Mouse (Mus musculus) kidney, postnatal 0 days (tissue): ENCODE measurements at regions not wholly inside any gene's neighbourhood (a gene's known extent, or its start where the extent isn't known, plus 50 kb on each side); places are given as distances from the start of the nearest gene placed in this dataset.

ENCODE experiments used
- ATAC-seq: fragments of 200-750 bp; cut with Nextera tagmentation; replicated peaks from 2 replicates; pipeline ENCODE4 v1.8.0; 2017; ENCODE audit warnings: low read depth, moderate number of reproducible peaks, moderate TSS enrichment, moderate library complexity; ENCODE audit not compliant: low FRiP score
- DNase-seq: peaks from one replicate; pipeline ENCODE4 v3.0.0-alpha.2; 2016; ENCODE audit warnings: low spot score
- H3K27ac ChIP-seq: fragments of 300-500 bp; sonication (generic); 2 replicates; pipeline ENCODE4 v1.5.1; 2014; ENCODE audit warnings: mild to moderate bottlenecking
- H3K27me3 ChIP-seq: fragments of 300-500 bp; sonication (generic); 2 replicates; pipeline ENCODE4 v1.6.1; 2014; ENCODE audit warnings: low read length, mixed read lengths; ENCODE audit not compliant: insufficient read depth
- H3K36me3 ChIP-seq: fragments of 300-500 bp; sonication (generic); 2 replicates; pipeline ENCODE4 v1.6.1; 2014; ENCODE audit warnings: low read length, mixed read lengths; ENCODE audit not compliant: insufficient read depth
- H3K4me1 ChIP-seq: fragments of 300-500 bp; sonication (generic); replicated peaks from 2 replicates; pipeline ENCODE4 v1.6.1; 2014; ENCODE audit warnings: antibody characterized with exemption, low read length, mixed read lengths; ENCODE audit not compliant: insufficient read depth
- H3K4me2 ChIP-seq: fragments of 300-500 bp; sonication (generic); 2 replicates; pipeline ENCODE4 v1.6.1; 2014; ENCODE audit warnings: mild to moderate bottlenecking, low read length, moderate library complexity, mixed read lengths
- H3K4me3 ChIP-seq: fragments of 300-500 bp; sonication (generic); replicated peaks from 2 replicates; pipeline ENCODE4 v1.5.1; 2014; ENCODE audit warnings: low read depth, low read length
- H3K9ac ChIP-seq: fragments of 300-500 bp; sonication (generic); 2 replicates; pipeline ENCODE4 v1.6.1; 2014; ENCODE audit warnings: low read depth, low read length
- H3K9me3 ChIP-seq: fragments of 300-500 bp; sonication (generic); replicated peaks from 2 replicates; pipeline ENCODE4 v1.6.1; 2016; ENCODE audit warnings: low read length, inconsistent platforms, mixed read lengths
- CTCF ChIP-seq: IDR thresholded peaks from 2 replicates; pipeline ENCODE4 v1.5.1; 2016; ENCODE audit warnings: antibody characterized with exemption, low read depth, mild to moderate bottlenecking, moderate library complexity
- WGBS: fragments of 180-500 bp; shearing (Covaris S2); extraction: QIAGEN DNeasy Blood & Tissue Kit; methylation state at CpG from one replicate; pipeline ENCODE4 v1.1.7; 2014; 5-methylcytosine and 5-hydroxymethylcytosine counted together

GRCm38 (mm10) chr8:44708659-44709170, 226.5 kb upstream of the Fat1 start:
- no peaks in the 10 kb centered on the region for H3K36me3 ChIP-seq
- ATAC-seq (peak; percentile 57), DNase-seq (peak; percentile 88)
- H3K27me3 ChIP-seq, result no peaks in the 10 kb centered on the region
- 34% methylated on average over 7 of the region's 7 CpGs for WGBS
- no peaks in the 10 kb centered on the region for H3K9me3 ChIP-seq
- H3K27ac ChIP-seq, result no peak overlapping the region
- H3K4me1 ChIP-seq, result 0 out of 2 replicates have a peak, but pooled peaks cover 6% of the 10 kb centered on the region
- H3K4me3 ChIP-seq, result no peak overlapping the region
- no peak overlapping the region for H3K9ac ChIP-seq
- H3K4me2 ChIP-seq, result no peak overlapping the region
- TF ChIP-seq CTCF, result no peak

- no peak overlapping the region for H3K27ac ChIP-seq
- DNase-seq (peak; percentile 89), ATAC-seq (peak; percentile 68; the same call in 1 of the 2 replicates)
Measured at GRCm38 (mm10) chr8:44709171-44709940, 225.9 kb upstream of the Fat1 start.

DNA sequence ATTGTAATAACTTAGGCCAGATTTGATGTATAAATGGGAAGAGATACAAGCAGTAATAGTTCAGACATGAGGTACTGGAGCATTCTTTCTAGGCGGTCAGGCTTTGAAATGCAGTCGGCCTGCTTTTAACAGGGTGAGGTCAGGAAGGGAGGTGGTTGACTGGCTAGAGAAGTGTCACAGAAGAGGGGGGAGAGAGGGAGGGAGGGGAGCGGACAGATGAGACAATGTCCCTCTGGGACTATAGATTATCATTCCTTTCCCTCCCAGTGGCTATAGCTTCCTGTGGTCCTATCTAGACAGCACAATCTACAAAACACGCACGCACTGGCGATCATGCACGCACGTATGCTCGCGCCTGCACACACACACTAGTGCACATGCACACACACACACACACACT, 200.7 kb upstream of the Fat1 start:
- 50% methylated on average over 10 of the region's 10 CpGs for WGBS
- Histone ChIP-seq H3K27ac (no peak overlapping the region), H3K27me3 (no peaks in the 10 kb centered on the region), H3K4me1 (no peaks in the 10 kb centered on the region), H3K9me3 (no peaks in the 10 kb centered on the region), H3K9ac (no peak overlapping the region), H3K36me3 (no peaks in the 10 kb centered on the region), H3K4me3 (no peak overlapping the region), H3K4me2 (no peak overlapping the region)
- ATAC-seq (no peak), DNase-seq (peak; percentile 59)
- no peak for TF ChIP-seq CTCF

More at GRCm38 (mm10) chr8:44709171-44709940, 225.9 kb upstream of the Fat1 start:
- H3K4me1 ChIP-seq, result 0 out of 2 replicates have a peak, but pooled peaks cover 6% of the 10 kb centered on the region
- no peak overlapping the region for H3K9ac ChIP-seq
- H3K27me3 ChIP-seq, result no peaks in the 10 kb centered on the region
- H3K4me3 ChIP-seq, result no peak overlapping the region
- no peak for TF ChIP-seq CTCF
- 26% methylated on average over 6 of the region's 6 CpGs for WGBS
- H3K9me3 ChIP-seq, result no peaks in the 10 kb centered on the region
- no peaks in the 10 kb centered on the region for H3K36me3 ChIP-seq
- no peak overlapping the region for H3K4me2 ChIP-seq

GRCm38 (mm10) chr8:44735801-44736200, 199.4 kb upstream of the Fat1 start:
- WGBS, result 79% methylated on average over 5 of the region's 5 CpGs
- Histone ChIP-seq H3K27me3 (no peaks in the 10 kb centered on the region), H3K9me3 (no peaks in the 10 kb centered on the region), H3K9ac (no peak overlapping the region), H3K36me3 (no peaks in the 10 kb centered on the region), H3K4me1 (no peaks in the 10 kb centered on the region), H3K4me3 (no peak overlapping the region), H3K4me2 (no peak overlapping the region), H3K27ac (no peak overlapping the region)
- DNase-seq (no peak), ATAC-seq (no peak)
- no peak for TF ChIP-seq CTCF

GRCm38 (mm10) chr8:44743353-44743752, 191.9 kb upstream of the Fat1 start:
- no peak for ATAC-seq
- 56% methylated on average over 2 of the region's 2 CpGs for WGBS

GRCm38 (mm10) chr8:44744991-44745658, 190.1 kb upstream of the Fat1 start:
- ATAC-seq, result no peak
- no peak overlapping the region for H3K27ac ChIP-seq
- no peaks in the 10 kb centered on the region for H3K27me3 ChIP-seq
- no peak overlapping the region for H3K4me3 ChIP-seq
- no peak for TF ChIP-seq CTCF
- H3K4me1 ChIP-seq, result no peaks in the 10 kb centered on the region
- 59% methylated on average over 12 of the region's 12 CpGs for WGBS
- no peak overlapping the region for H3K4me2 ChIP-seq
- no peak for DNase-seq
- no peaks in the 10 kb centered on the region for H3K9me3 ChIP-seq
- no peaks in the 10 kb centered on the region for H3K36me3 ChIP-seq
- no peak overlapping the region for H3K9ac ChIP-seq

More at GRCm38 (mm10) chr8:44743353-44743752, 191.9 kb upstream of the Fat1 start:
- Histone ChIP-seq H3K9me3 (no peaks in the 10 kb centered on the region), H3K27ac (no peak overlapping the region), H3K4me1 (no peaks in the 10 kb centered on the region), H3K9ac (no peak overlapping the region), H3K4me2 (no peak overlapping the region), H3K36me3 (no peaks in the 10 kb centered on the region), H3K27me3 (no peaks in the 10 kb centered on the region), H3K4me3 (no peak overlapping the region)
- peak; percentile 31 for DNase-seq
- no peak for TF ChIP-seq CTCF
